Mouse (Mus musculus): ENCODE data around the gene Mcidas.

Gene Mcidas

GRCm38 (mm10) chr13:112993531-112994152 lies at the start of gene Mcidas:
TSS of gene Mcidas (plus strand) at chr13:112993845.
- no peak for DNase-seq

- DNase-seq = peak; percentile 32
Observed at GRCm38 (mm10) chr13:112945312-112945711, 48.3 kb upstream of the Mcidas start.

- no peak for DNase-seq
Observed at GRCm38 (mm10) chr13:112945900-112946299, 47.7 kb upstream of the Mcidas start.

GRCm38 (mm10) chr13:112954067-112954466 lies 39.6 kb upstream of the Mcidas start:
- DNase-seq = peak; percentile 64

- no peak for DNase-seq
Observed at GRCm38 (mm10) chr13:112963081-112963480, 30.6 kb upstream of the Mcidas start.

- DNase-seq = no peak
Observed at GRCm38 (mm10) chr13:112964421-112964820, 29.2 kb upstream of the Mcidas start.

- DNase-seq = no peak
Observed at GRCm38 (mm10) chr13:112967267-112967666, 26.4 kb upstream of the Mcidas start.

GRCm38 (mm10) chr13:112976720-112977119 lies 16.9 kb upstream of the Mcidas start:
- DNase-seq = no peak

- no peak for DNase-seq
Observed at GRCm38 (mm10) chr13:112985605-112986450, 7.8 kb upstream of the Mcidas start.

GRCm38 (mm10) chr13:112986451-112986950 lies 7.1 kb upstream of the Mcidas start:
- DNase-seq = no peak

- peak; percentile 96 for DNase-seq
Observed at GRCm38 (mm10) chr13:112987532-112987943, 6.1 kb upstream of the Mcidas start, which contains the start of gene Ccno. TSS of gene Ccno (plus strand) at chr13:112987802.

- no peak for DNase-seq
Observed at GRCm38 (mm10) chr13:112987991-112988390, 5.7 kb upstream of the Mcidas start.

- no peak for DNase-seq
Observed at GRCm38 (mm10) chr13:112988866-112989265, 4.8 kb upstream of the Mcidas start.

GRCm38 (mm10) chr13:112989541-112989940 lies 4.1 kb upstream of the Mcidas start:
- no peak for DNase-seq

GRCm38 (mm10) chr13:112990346-112990745 lies 3.3 kb upstream of the Mcidas start:
- no peak for DNase-seq

GRCm38 (mm10) chr13:112994191-112994590 lies 546 bp downstream of the Mcidas start:
- DNase-seq = peak; percentile 45

GRCm38 (mm10) chr13:112996407-112996806 lies 2.8 kb downstream of the Mcidas start:
- no peak for DNase-seq

GRCm38 (mm10) chr13:112997369-112997768 lies 3.7 kb downstream of the Mcidas start:
- DNase-seq = no peak

GRCm38 (mm10) chr13:112998427-112999201 lies 5.0 kb downstream of the Mcidas start:
- DNase-seq = peak; percentile 46

- DNase-seq = no peak
Observed at GRCm38 (mm10) chr13:113000090-113000489, 6.4 kb downstream of the Mcidas start.

GRCm38 (mm10) chr13:113000576-113001318 lies 7.1 kb downstream of the Mcidas start:
- DNase-seq = no peak

- DNase-seq = no peak
Observed at GRCm38 (mm10) chr13:113012683-113013082, 19.0 kb downstream of the Mcidas start.
